Mouse (Mus musculus) lung, postnatal 0 days (tissue): ENCODE data around the gene Mphosph9. TPM values are rescaled to one million over a fixed set of nuclear protein-coding genes. Genes with fewer than 3 reads are reported as not detected.

Experiments used
- ATAC-seq: fragments of 200-750 bp; cut with Nextera tagmentation; 2 replicates; pipeline ENCODE4 v1.8.0; 2017; ENCODE audit warnings: moderate library complexity
- DNase-seq: peaks from one replicate; pipeline ENCODE4 v3.0.0-alpha.2; 2016; ENCODE audit warnings: low spot score
- H3K27ac ChIP-seq: fragments of 300-500 bp; sonication (generic); 2 replicates; pipeline ENCODE4 v1.5.1; 2014; ENCODE audit warnings: antibody characterized with exemption, mild to moderate bottlenecking, low read length, mixed read lengths
- H3K27me3 ChIP-seq: fragments of 300-500 bp; sonication (generic); replicated peaks from 2 replicates; pipeline ENCODE4 v1.6.1; 2014; ENCODE audit warnings: low read length, mixed read lengths; ENCODE audit not compliant: insufficient read depth
- H3K36me3 ChIP-seq: fragments of 300-500 bp; sonication (generic); 2 replicates; pipeline ENCODE4 v1.6.1; 2014; ENCODE audit warnings: low read length, mixed read lengths; ENCODE audit not compliant: insufficient read depth
- H3K4me1 ChIP-seq: fragments of 300-500 bp; sonication (generic); 2 replicates; pipeline ENCODE4 v1.6.1; 2014; ENCODE audit warnings: antibody characterized with exemption, low read depth, low read length, mixed read lengths; ENCODE audit not compliant: insufficient read depth
- H3K4me2 ChIP-seq: fragments of 300-500 bp; sonication (generic); replicated peaks from 2 replicates; pipeline ENCODE4 v1.6.1; 2014; ENCODE audit warnings: low read depth, mild to moderate bottlenecking, low read length, moderate library complexity, mixed read lengths
- H3K4me3 ChIP-seq: fragments of 300-500 bp; sonication (generic); 2 replicates; pipeline ENCODE4 v1.5.1; 2014; ENCODE audit warnings: low read depth, low read length
- H3K9ac ChIP-seq: fragments of 300-500 bp; sonication (generic); replicated peaks from 2 replicates; pipeline ENCODE4 v1.6.1; 2014; ENCODE audit warnings: low read depth, mild to moderate bottlenecking
- H3K9me3 ChIP-seq: fragments of 300-500 bp; sonication (generic); 2 replicates; pipeline ENCODE4 v1.6.1; 2016; ENCODE audit warnings: low read length, mixed read lengths
- CTCF ChIP-seq: IDR thresholded peaks from 2 replicates; pipeline ENCODE4 v1.5.1; 2016; ENCODE audit warnings: antibody characterized with exemption, mild to moderate bottlenecking
- EP300 ChIP-seq: IDR thresholded peaks from 2 replicates; pipeline ENCODE4 v1.6.1; 2016; ENCODE audit warnings: antibody characterized with exemption, mild to moderate bottlenecking, control low read depth
- WGBS: fragments of 180-500 bp; shearing (Covaris S2); extraction: QIAGEN DNeasy Blood & Tissue Kit; methylation state at CpG from one replicate; pipeline ENCODE4 v1.1.7; 2014; 5-methylcytosine and 5-hydroxymethylcytosine counted together
- polyA plus RNA-seq: library from polyadenylated mRNA; unstranded; fragments of >200 nt; fragmentation: Nextera tagmentation; extraction: Ambion mirVana; gene quantifications from 2 replicates; pipeline ENCODE4 v1.2.1, GENCODE M21; 2015

The Mphosph9 gene
- polyA plus RNA-seq, result 3.2 and 3.4 TPM in 2 replicates

DNA sequence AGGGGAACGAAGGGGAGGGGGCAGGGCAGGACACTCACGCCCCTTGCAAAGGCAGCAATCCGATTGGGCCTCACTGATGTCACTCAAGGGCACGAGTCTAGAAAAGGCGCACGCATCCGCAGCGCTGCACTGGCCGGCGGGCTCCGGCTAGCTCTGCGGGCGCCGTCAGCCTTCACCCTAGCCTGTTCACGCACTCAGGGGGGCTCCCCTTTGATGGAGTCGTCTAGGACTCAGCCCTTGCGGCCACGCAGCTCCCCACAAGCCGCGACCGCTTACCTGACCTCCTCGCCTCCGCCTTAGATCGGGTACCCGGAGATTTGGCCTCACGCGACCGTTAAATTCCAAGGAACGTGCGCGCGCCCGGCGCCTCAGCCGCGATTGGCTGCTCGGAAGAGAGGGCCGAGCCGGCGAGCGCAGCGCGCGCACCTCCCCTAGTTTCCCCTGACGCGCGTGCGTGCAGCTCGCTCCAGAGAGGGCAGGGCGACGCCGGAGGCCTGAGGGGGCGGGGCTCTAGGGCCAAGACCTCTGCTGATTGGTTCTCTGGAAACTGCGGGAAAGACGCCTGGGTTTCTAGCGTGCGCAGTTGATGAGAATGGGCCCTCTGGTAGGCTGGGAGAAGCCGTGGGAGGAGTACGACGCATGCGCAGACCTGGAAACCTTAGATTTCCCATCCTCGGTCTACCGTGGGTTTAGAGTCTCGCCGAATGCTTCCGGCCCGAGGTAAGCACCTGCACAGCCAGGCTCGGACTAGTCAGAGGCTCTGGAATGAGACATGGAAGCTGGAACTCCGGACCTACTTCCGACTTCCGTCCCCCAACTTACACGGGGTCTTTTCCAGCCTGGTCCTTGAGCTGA lies at the start of gene Mphosph9, which contains the start of gene 2810006K23Rik:
Mphosph9 (minus strand) TSS at position 463 of the 855 bp plus-strand sequence.
2810006K23Rik (plus strand) TSS at position 580 of the 855 bp plus-strand sequence.
- H3K9me3 ChIP-seq, result no peaks in the 10 kb centered on the region
- H3K4me2 ChIP-seq, result peak within 1 kb of the TSS; percentile 90
- peaks cover 9% of the 10 kb centered on the region for H3K4me1 ChIP-seq
- peak within 1 kb of the TSS; percentile 81 for H3K27ac ChIP-seq
- TF ChIP-seq EP300 (no peak), CTCF (no peak)
- peak within 1 kb of the TSS; percentile 71 for H3K4me3 ChIP-seq
- DNase-seq (peak; percentile 100), ATAC-seq (peak; percentile 97)
- H3K9ac ChIP-seq, result peak within 1 kb of the TSS; percentile 48
- H3K27me3 ChIP-seq, result no peaks in the 10 kb centered on the region
- no peaks in the 10 kb centered on the region for H3K36me3 ChIP-seq
- under 1% methylated on average over 70 of the region's 72 CpGs for WGBS

DNA sequence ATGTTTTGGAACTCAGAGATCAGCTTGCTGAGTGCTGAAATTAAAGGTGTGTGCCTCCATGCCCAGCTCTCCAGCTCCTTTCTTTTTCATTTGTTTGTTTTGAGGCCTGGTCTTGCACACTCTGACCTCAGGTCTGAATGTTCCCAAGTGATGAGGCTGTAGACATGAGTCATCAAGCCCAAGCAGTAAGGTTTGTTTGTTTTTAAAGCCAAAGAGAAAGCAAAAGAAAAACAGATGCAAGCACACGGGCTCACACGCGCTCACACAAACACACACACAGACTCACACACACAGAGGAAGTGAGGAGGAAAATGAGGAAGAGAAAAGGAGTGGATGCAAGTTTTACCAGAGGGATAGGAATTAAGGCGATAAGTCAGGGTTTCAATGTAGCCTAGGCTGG lies 49.4 kb upstream of the Mphosph9 start:
- no peak overlapping the region for H3K4me3 ChIP-seq
- TF ChIP-seq CTCF, result no peak
- TF ChIP-seq EP300, result no peak
- WGBS, result 80% methylated on average over 4 of the region's 4 CpGs
- ATAC-seq (no peak), DNase-seq (peak; percentile 14)
- H3K4me2 ChIP-seq, result no peak overlapping the region
- H3K9ac ChIP-seq, result no peak overlapping the region
- no peak overlapping the region for H3K27ac ChIP-seq
- H3K27me3 ChIP-seq, result no peaks in the 10 kb centered on the region
- no peaks in the 10 kb centered on the region for H3K9me3 ChIP-seq
- H3K36me3 ChIP-seq, result peaks cover 48% of the 10 kb centered on the region
- no peaks in the 10 kb centered on the region for H3K4me1 ChIP-seq

DNA sequence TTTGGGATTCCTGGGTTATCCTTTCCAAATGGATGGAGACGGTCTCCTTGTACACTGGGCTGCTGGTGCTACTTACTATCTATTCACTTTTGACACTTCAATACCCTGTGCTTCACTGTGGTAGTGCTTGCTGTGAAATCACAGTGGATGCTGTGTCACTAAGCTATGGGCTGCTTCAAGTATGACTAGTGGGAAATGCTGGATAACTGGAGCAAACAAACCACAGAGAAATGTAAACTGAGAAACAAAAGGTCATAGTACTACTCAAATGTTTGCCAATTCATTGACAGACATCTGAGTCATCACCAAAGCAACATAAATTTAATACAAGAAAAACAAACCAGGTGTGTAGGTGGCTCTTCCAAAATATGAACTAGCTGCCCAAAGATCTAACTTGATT lies 48.6 kb upstream of the Mphosph9 start:
- DNase-seq (no peak), ATAC-seq (no peak; the same call in 1 of the 2 replicates)
- Histone ChIP-seq H3K4me1 (no peaks in the 10 kb centered on the region), H3K36me3 (peaks cover 54% of the 10 kb centered on the region), H3K4me3 (no peak overlapping the region), H3K4me2 (no peak overlapping the region), H3K27ac (no peak overlapping the region), H3K9me3 (no peaks in the 10 kb centered on the region), H3K9ac (no peak overlapping the region), H3K27me3 (no peaks in the 10 kb centered on the region)
- WGBS, result 97% methylated on average over 1 of the region's 1 CpGs
- TF ChIP-seq EP300, result no peak
- TF ChIP-seq CTCF, result no peak

GRCm38 (mm10) chr5:124374298-124374697 lies 46.5 kb upstream of the Mphosph9 start:
- Histone ChIP-seq H3K4me3 (no peak overlapping the region), H3K27me3 (no peaks in the 10 kb centered on the region), H3K4me2 (no peak overlapping the region), H3K4me1 (no peaks in the 10 kb centered on the region), H3K27ac (no peak overlapping the region), H3K9me3 (no peaks in the 10 kb centered on the region), H3K9ac (no peak overlapping the region), H3K36me3 (peaks cover 53% of the 10 kb centered on the region)
- TF ChIP-seq EP300 (no peak), CTCF (no peak)
- ATAC-seq, result no peak
- 97% methylated on average over 7 of the region's 7 CpGs for WGBS
- no peak for DNase-seq

DNA sequence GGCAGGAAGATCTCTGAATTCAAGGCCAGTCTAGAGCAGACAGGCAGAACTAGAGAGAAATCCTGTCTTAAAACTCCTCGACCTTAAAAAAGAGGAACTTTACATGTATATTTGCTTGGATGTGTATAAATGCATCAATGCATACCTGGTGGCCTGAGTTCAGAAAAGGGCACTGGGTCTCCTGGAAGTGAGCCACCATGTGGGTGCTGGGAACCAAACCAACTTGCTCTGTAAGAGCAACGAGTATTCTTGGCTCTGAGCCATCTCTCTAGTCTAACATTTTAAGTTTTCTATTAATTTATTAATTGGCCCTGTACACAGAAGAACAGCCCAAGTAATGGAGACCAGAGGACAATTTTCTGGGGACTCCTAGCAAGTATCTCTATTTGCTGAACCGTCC lies 38.9 kb upstream of the Mphosph9 start:
- H3K9me3 ChIP-seq, result no peaks in the 10 kb centered on the region
- H3K27ac ChIP-seq, result no peak overlapping the region
- WGBS, result 52% methylated on average over 3 of the region's 3 CpGs
- TF ChIP-seq CTCF (no peak), EP300 (no peak)
- H3K4me2 ChIP-seq, result no peak overlapping the region
- H3K36me3 ChIP-seq, result peaks cover 19% of the 10 kb centered on the region
- ATAC-seq, result no peak; the same call in 1 of the 2 replicates
- no peaks in the 10 kb centered on the region for H3K4me1 ChIP-seq
- peak; percentile 27 for DNase-seq
- no peaks in the 10 kb centered on the region for H3K27me3 ChIP-seq
- H3K4me3 ChIP-seq, result no peak overlapping the region
- H3K9ac ChIP-seq, result no peak overlapping the region

DNA sequence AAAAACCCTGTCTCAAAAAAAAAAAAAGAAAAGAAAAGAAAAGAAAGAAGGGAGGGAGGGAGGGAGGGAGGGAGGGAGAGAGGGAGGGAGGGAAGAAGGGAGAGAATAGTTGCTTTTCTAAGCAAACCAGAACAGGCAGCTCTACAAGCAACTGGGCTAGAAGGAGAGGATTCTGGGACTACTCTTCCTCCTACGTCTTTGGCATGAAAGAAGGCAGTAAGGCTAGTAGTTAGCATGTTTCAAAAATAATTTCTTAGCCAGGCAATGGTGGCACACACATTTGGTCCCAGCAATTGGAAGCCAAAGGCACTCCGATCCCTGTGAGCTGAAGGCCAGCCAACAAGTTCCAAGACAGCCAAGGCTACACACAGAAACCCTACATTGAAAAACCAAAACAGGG lies 38.0 kb upstream of the Mphosph9 start:
- 89% methylated on average over 2 of the region's 2 CpGs for WGBS
- no peaks in the 10 kb centered on the region for H3K27me3 ChIP-seq
- no peak overlapping the region for H3K9ac ChIP-seq
- no peaks in the 10 kb centered on the region for H3K9me3 ChIP-seq
- no peak overlapping the region for H3K4me2 ChIP-seq
- H3K4me3 ChIP-seq, result no peak overlapping the region
- DNase-seq, result no peak
- H3K27ac ChIP-seq, result no peak overlapping the region
- ATAC-seq, result no peak
- H3K4me1 ChIP-seq, result no peaks in the 10 kb centered on the region
- TF ChIP-seq CTCF, result no peak
- TF ChIP-seq EP300, result no peak
- H3K36me3 ChIP-seq, result peaks cover 17% of the 10 kb centered on the region
